Mouse (Mus musculus) small intestine, adult 2 months (tissue): ENCODE measurements around the gene Cyp2d34. TPM values are rescaled to one million over a fixed set of nuclear protein-coding genes. Genes with fewer than 3 reads are reported as not detected.

ENCODE experiments used
- H3K27ac ChIP-seq: fragments of 200-500 bp; 2 replicates; pipeline ENCODE4 v1.5.1; 2012; ENCODE audit warnings: low read depth, low read length, control low read depth, inconsistent platforms; ENCODE audit not compliant: insufficient read depth
- H3K27me3 ChIP-seq: fragments of 200-500 bp; 2 replicates; pipeline ENCODE4 v1.6.1; 2012; ENCODE audit warnings: mild to moderate bottlenecking, moderate library complexity, low read length, inconsistent platforms; ENCODE audit not compliant: control insufficient read depth, insufficient read depth
- H3K36me3 ChIP-seq: fragments of 200-500 bp; 2 replicates; pipeline ENCODE4 v1.6.1; 2012; ENCODE audit warnings: mild to moderate bottlenecking, low read length, control low read depth, inconsistent platforms; ENCODE audit not compliant: control insufficient read depth, insufficient read depth
- H3K4me1 ChIP-seq: fragments of 200-500 bp; 2 replicates; pipeline ENCODE4 v1.6.1; 2012; ENCODE audit warnings: low read length, inconsistent platforms, mixed read lengths; ENCODE audit not compliant: control insufficient read depth, insufficient read depth, insufficient read length
- H3K4me3 ChIP-seq: fragments of 200-500 bp; 2 replicates; pipeline ENCODE4 v1.5.1; 2012; ENCODE audit warnings: low read depth, mild to moderate bottlenecking, control low read depth, inconsistent platforms, low read length, moderate library complexity
- CTCF ChIP-seq: fragments of 200-500 bp; IDR thresholded peaks from 2 replicates; pipeline ENCODE4 v1.5.1; 2012; ENCODE audit warnings: low read depth, mild to moderate bottlenecking, control low read depth, inconsistent platforms, low read length, moderate library complexity, mixed read lengths; ENCODE audit not compliant: insufficient replicate concordance, insufficient read length; ENCODE audit errors: extremely low read depth
- POLR2A ChIP-seq: fragments of 200-500 bp; IDR thresholded peaks from 2 replicates; pipeline ENCODE4 v1.6.1; 2012; ENCODE audit warnings: low read depth, mild to moderate bottlenecking, control low read depth, inconsistent platforms, low read length, moderate library complexity
- WGBS: fragments of 180-500 bp; shearing (Covaris S2); methylation state at CpG from one replicate; pipeline ENCODE4 v1.1.7; 2018; 5-methylcytosine and 5-hydroxymethylcytosine counted together
- polyA plus RNA-seq: library from polyadenylated mRNA; depleted of rRNA; stranded (reverse); fragments of >200 nt; gene quantifications from 2 replicates; pipeline ENCODE4 v1.2.3, GENCODE M21; 2012; rRNA removed

Cyp2d34 gene
- polyA plus RNA-seq = not detected in 2 replicates

DNA sequence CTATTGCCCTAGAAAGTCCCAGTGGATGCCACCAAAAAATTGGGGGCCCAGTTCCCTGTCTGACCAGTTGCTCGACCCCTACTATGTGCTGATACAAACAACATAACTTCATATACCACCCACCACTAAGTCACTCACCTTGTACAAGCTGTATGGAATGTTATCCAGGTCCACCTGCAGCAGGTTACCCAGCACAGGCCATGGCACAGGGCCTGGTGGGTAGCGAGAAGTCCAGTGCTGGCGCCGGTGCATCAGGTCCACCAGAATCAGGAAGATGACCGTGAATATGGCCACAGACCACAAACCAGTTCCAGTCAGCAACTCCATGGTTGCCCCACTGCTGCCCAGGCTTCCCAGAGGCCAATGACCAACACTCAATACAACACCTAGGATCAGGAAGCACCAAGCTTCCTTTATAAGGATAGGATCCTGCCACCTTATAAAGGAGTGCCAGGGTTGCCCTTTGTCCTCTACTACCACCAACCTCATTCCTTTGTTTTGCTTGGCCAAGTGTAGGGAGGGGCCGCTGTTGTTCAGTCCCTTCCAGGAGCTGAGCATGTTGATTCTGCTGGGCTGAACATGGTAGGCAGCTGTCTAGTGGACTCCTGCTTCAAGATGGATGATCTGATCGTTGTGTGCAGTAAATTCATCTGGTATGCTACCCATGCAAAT is at the start of gene Cyp2d34:
Gene Cyp2d34, minus strand, starts transcription at position 416 of the 672 bp plus-strand sequence.
- H3K4me1 ChIP-seq = peaks cover 9% of the 10 kb centered on the region
- H3K27ac ChIP-seq = no peak within 1 kb of the TSS
- no peaks in the 10 kb centered on the region; the same call in 1 of the 2 replicates for H3K27me3 ChIP-seq
- TF ChIP-seq CTCF (no peak), POLR2A (no peak)
- no peaks in the 10 kb centered on the region for H3K36me3 ChIP-seq
- H3K4me3 ChIP-seq = no peak within 1 kb of the TSS
- 77% methylated on average over 7 of the region's 7 CpGs for WGBS

DNA sequence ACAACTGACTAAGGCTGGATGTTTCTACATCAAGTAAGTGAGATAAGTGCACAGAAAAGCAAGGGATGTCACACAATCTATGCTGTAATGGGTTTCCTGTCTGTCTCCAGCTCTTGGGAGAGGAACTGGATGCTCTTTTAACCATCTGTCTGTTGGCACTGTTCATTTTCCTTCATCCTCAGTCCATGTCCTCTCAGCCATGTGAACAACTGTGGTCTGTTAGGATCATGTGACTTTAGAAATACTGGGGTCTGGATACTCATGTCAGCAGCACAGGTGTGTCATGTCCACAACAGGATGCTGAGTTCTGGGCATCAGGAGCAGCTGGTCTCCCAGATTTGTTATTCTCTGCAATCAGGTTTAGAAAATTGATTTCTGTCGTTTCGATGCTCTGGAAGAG is 35.6 kb upstream of the Cyp2d34 start:
- no peak overlapping the region for H3K4me3 ChIP-seq
- TF ChIP-seq CTCF (no peak), POLR2A (no peak)
- no peak overlapping the region for H3K27ac ChIP-seq
- no peaks in the 10 kb centered on the region for H3K36me3 ChIP-seq
- peaks cover 21% of the 10 kb centered on the region for H3K27me3 ChIP-seq
- WGBS = 68% methylated on average over 2 of the region's 2 CpGs
- H3K4me1 ChIP-seq = no peaks in the 10 kb centered on the region

- 80% methylated on average over 3 of the region's 3 CpGs for WGBS
- no peak overlapping the region for H3K4me3 ChIP-seq
- H3K36me3 ChIP-seq = no peaks in the 10 kb centered on the region
- H3K27ac ChIP-seq = no peak overlapping the region
- TF ChIP-seq POLR2A (no peak), CTCF (no peak)
- H3K27me3 ChIP-seq = peaks cover 11% of the 10 kb centered on the region
- H3K4me1 ChIP-seq = no peaks in the 10 kb centered on the region
Observed at GRCm38 (mm10) chr15:82644371-82644770, 23.6 kb upstream of the Cyp2d34 start.

DNA sequence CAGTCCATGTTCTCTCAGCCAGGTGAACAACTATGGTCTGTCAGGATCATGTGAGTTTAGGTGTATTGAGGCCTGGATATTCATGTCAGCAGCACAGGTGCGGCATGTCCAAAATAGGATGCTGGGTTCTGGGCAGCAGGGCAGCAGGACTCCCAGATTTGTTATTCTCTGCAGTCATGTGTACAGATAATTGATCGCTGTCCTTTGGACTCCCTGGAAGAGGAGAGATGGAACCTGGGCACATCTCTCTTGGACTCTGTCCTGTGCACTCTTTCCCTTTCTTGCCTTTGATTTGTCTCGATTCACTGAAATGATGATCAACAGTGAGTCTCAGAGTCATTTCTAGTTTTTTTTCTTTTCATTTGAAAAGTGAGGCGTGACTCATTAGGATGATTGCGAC is 23.0 kb upstream of the Cyp2d34 start:
- TF ChIP-seq POLR2A (no peak), CTCF (no peak)
- no peaks in the 10 kb centered on the region for H3K4me1 ChIP-seq
- H3K36me3 ChIP-seq = no peaks in the 10 kb centered on the region
- no peak overlapping the region for H3K4me3 ChIP-seq
- WGBS = 88% methylated on average over 5 of the region's 5 CpGs
- peaks cover 12% of the 10 kb centered on the region for H3K27me3 ChIP-seq
- no peak overlapping the region for H3K27ac ChIP-seq

GRCm38 (mm10) chr15:82642771-82643170 is 22.0 kb upstream of the Cyp2d34 start:
- TF ChIP-seq POLR2A (no peak), CTCF (no peak)
- Histone ChIP-seq H3K36me3 (no peaks in the 10 kb centered on the region), H3K27ac (no peak overlapping the region), H3K4me3 (no peak overlapping the region), H3K4me1 (no peaks in the 10 kb centered on the region), H3K27me3 (peaks cover 10% of the 10 kb centered on the region; the same call in 1 of the 2 replicates)
- 84% methylated on average over 3 of the region's 3 CpGs for WGBS

DNA sequence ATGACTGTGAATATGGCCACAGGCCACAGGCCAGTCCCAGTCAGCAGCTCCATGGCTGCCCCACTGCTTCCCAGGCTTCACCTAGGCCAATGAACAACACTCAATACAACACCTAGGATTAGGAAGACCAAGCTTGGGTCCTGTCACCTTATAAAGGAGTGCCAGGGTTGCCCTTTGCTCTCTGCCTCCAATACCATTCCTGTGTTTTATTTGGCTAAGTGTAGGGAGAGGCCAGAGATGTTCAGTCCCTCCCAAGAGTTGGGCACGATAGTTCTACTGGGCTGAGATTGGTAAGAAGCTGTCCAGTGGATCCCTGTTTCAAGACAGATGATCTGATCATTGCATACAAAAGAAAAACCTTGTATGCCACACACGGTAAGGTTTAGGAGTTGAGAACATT is 21.2 kb upstream of the Cyp2d34 start:
- H3K4me1 ChIP-seq = no peaks in the 10 kb centered on the region; the same call in 1 of the 2 replicates
- H3K27me3 ChIP-seq = peaks cover 5% of the 10 kb centered on the region; the same call in 1 of the 2 replicates
- H3K36me3 ChIP-seq = no peaks in the 10 kb centered on the region
- no peak overlapping the region for H3K27ac ChIP-seq
- no peak for TF ChIP-seq POLR2A
- TF ChIP-seq CTCF = no peak
- no peak overlapping the region for H3K4me3 ChIP-seq
- WGBS = 52% methylated on average over 2 of the region's 2 CpGs

GRCm38 (mm10) chr15:82641390-82641789 is 20.6 kb upstream of the Cyp2d34 start:
- H3K4me1 ChIP-seq = no peaks in the 10 kb centered on the region; the same call in 1 of the 2 replicates
- H3K36me3 ChIP-seq = no peaks in the 10 kb centered on the region
- no peak overlapping the region for H3K4me3 ChIP-seq
- 84% methylated on average over 5 of the region's 5 CpGs for WGBS
- no peak for TF ChIP-seq CTCF
- TF ChIP-seq POLR2A = no peak
- peaks cover 5% of the 10 kb centered on the region; the same call in 1 of the 2 replicates for H3K27me3 ChIP-seq
- H3K27ac ChIP-seq = no peak overlapping the region
